Mouse (Mus musculus) heart, postnatal 25 days (tissue): ENCODE results near the gene Sec16b. TPM values are rescaled to one million over a fixed set of nuclear protein-coding genes. Genes with fewer than 3 reads are reported as not detected.

Experiments
- total RNA-seq, 2 experiments: library from RNA; stranded (reverse); gene quantifications; 2 replicates each; pipeline ENCODE4 v1.2.3; 2021

Sec16b gene
- total RNA-seq, 2 experiments from 2014 or later = 0.98 to 1.4 TPM

Other genes with a start within 250 kb of the Sec16b start
- 10 to 100 TPM; 21.6 to 34.8 TPM for gene Rasal2, start 94.1 kb upstream of the Sec16b start, total RNA-seq
- gene Cryzl2, start 48.2 kb upstream of the Sec16b start, total RNA-seq = 10 to 100 TPM in 1 of 2 experiments, 1 to 10 TPM in 1; 8.4 to 10.3 TPM